8 mouse cellular contexts compared by ENCODE assay signal in genomic region chr15:95653812-95654210, GRCm38 (mm10). TPM values are rescaled to one million over a fixed set of nuclear protein-coding genes. Genes with fewer than 3 reads are reported as not detected.
DNase-seq lines count a peak whose midpoint lies in the region; ATAC-seq and TF ChIP-seq lines count a peak whose summit lies in the region.
"Had no signal": no experiment of that assay in that cellular context is flagged by ENCODE, and none has a peak within 500 bp of the region (broad histone marks: within the 10 kb centered on the region; RNA-seq: fewer than 3 reads in every experiment).

No protein-coding gene starts in this region.

- no peak overlapping the region for H3K9ac ChIP-seq in lung, embryonic 14.5 days
- H3K9ac ChIP-seq in forebrain, embryonic 14.5 days (ENCODE audit: low read length): no peak overlapping the region
- peak overlapping the region; percentile 76 for H3K9ac ChIP-seq in limb, embryonic 13.5 days
- no peak overlapping the region for H3K9ac ChIP-seq in stomach, postnatal 0 days (ENCODE audit: low read length)
- H3K9ac ChIP-seq: liver, embryonic 13.5 days had no signal

- H3K9me3 ChIP-seq in lung, embryonic 14.5 days (ENCODE audit: low read depth, low read length): no peaks in the 10 kb centered on the region
- no peaks in the 10 kb centered on the region for H3K9me3 ChIP-seq in forebrain, embryonic 14.5 days (replicated peaks; ENCODE audit: control insufficient read depth, low read length)
- no peaks in the 10 kb centered on the region; the same call in 1 of the 2 replicates for H3K9me3 ChIP-seq in limb, embryonic 13.5 days
- H3K9me3 ChIP-seq in stomach, postnatal 0 days (ENCODE audit: control insufficient read depth, low read length): no peaks in the 10 kb centered on the region
- H3K9me3 ChIP-seq: liver, embryonic 13.5 days had no signal

- H3K4me3 ChIP-seq in lung, embryonic 14.5 days (ENCODE audit: low read depth, low read length): peak overlapping the region; percentile 30
- H3K4me3 ChIP-seq in forebrain, embryonic 14.5 days (ENCODE audit: low read depth, low read length): peak overlapping the region; percentile 32
- H3K4me3 ChIP-seq in limb, embryonic 13.5 days: peak overlapping the region; percentile 54
- H3K4me3 ChIP-seq in stomach, postnatal 0 days (ENCODE audit: low read depth, low read length): peak overlapping the region; percentile 30
- H3K4me3 ChIP-seq: liver, embryonic 13.5 days had no signal

- peaks cover 62% of the 10 kb centered on the region for H3K27me3 ChIP-seq in lung, embryonic 14.5 days (ENCODE audit: insufficient read depth, low read length)
- H3K27me3 ChIP-seq in forebrain, embryonic 14.5 days (replicated peaks; ENCODE audit: control insufficient read depth, insufficient read depth, low read length): peaks cover 58% of the 10 kb centered on the region
- H3K27me3 ChIP-seq in limb, embryonic 13.5 days: peaks cover 72% of the 10 kb centered on the region
- H3K27me3 ChIP-seq in stomach, postnatal 0 days (ENCODE audit: control insufficient read depth, insufficient read depth, low read length): peaks cover 4% of the 10 kb centered on the region; the same call in 1 of the 2 replicates

- H3K4me2 ChIP-seq in lung, embryonic 14.5 days: peak overlapping the region; percentile 60
- peak overlapping the region; percentile 66 for H3K4me2 ChIP-seq in forebrain, embryonic 14.5 days (ENCODE audit: low read length)
- H3K4me2 ChIP-seq in limb, embryonic 13.5 days (replicated peaks): peak overlapping the region; percentile 89
- peak overlapping the region; percentile 53 for H3K4me2 ChIP-seq in stomach, postnatal 0 days (replicated peaks; ENCODE audit: low read depth)

- DNase-seq in lung, embryonic 14.5 days: no peak
- DNase-seq in lung, postnatal 4 days: no peak
- DNase-seq in forebrain, embryonic 14.5 days (ENCODE audit: low spot score): no peak
- DNase-seq in stomach, postnatal 0 days (ENCODE audit: low spot score): no peak
- DNase-seq in urinary bladder, postnatal 25 days (ENCODE audit: low spot score): no peak
- no peak for DNase-seq in cerebellum, adult 11-12 months
- DNase-seq: liver, embryonic 13.5 days had no signal

- no peak overlapping the region for H3K27ac ChIP-seq in lung, embryonic 14.5 days (ENCODE audit: low read depth)
- H3K27ac ChIP-seq in forebrain, embryonic 14.5 days (ENCODE audit: low read depth, low read length): no peak overlapping the region
- peak overlapping the region; percentile 17; the same call in 1 of the 2 replicates for H3K27ac ChIP-seq in limb, embryonic 13.5 days
- no peak overlapping the region for H3K27ac ChIP-seq in stomach, postnatal 0 days (replicated peaks)
- H3K27ac ChIP-seq: liver, embryonic 13.5 days had no signal

- no peaks in the 10 kb centered on the region for H3K36me3 ChIP-seq in lung, embryonic 14.5 days (ENCODE audit: insufficient read depth)
- no peaks in the 10 kb centered on the region for H3K36me3 ChIP-seq in forebrain, embryonic 14.5 days (ENCODE audit: control insufficient read depth, insufficient read depth, low read length)
- H3K36me3 ChIP-seq in limb, embryonic 13.5 days: no peaks in the 10 kb centered on the region
- H3K36me3 ChIP-seq in stomach, postnatal 0 days (ENCODE audit: control insufficient read depth, insufficient read depth, low read length): no peaks in the 10 kb centered on the region
- H3K36me3 ChIP-seq: liver, embryonic 13.5 days had no signal

- H3K4me1 ChIP-seq in lung, embryonic 14.5 days (ENCODE audit: insufficient read depth): no peaks in the 10 kb centered on the region; the same call in 1 of the 2 replicates
- peaks cover 13% of the 10 kb centered on the region; the same call in 1 of the 2 replicates for H3K4me1 ChIP-seq in forebrain, embryonic 14.5 days (ENCODE audit: control insufficient read depth, insufficient read depth, low read length)
- peaks cover 29% of the 10 kb centered on the region for H3K4me1 ChIP-seq in limb, embryonic 13.5 days
- H3K4me1 ChIP-seq in stomach, postnatal 0 days (replicated peaks; ENCODE audit: control insufficient read depth, insufficient read depth): no peaks in the 10 kb centered on the region
- H3K4me1 ChIP-seq: liver, embryonic 13.5 days had no signal

- TF ChIP-seq EP300 in stomach, postnatal 0 days (optimal IDR thresholded peaks at IDR 0.05): no peak

- ATAC-seq in lung, embryonic 14.5 days (ENCODE audit: insufficient read depth): 0 out of 2 replicates have a peak, but pooled peaks have one; percentile 8
- ATAC-seq in forebrain, embryonic 14.5 days: 0 out of 2 replicates have a peak, but pooled peaks have one; percentile 5
- ATAC-seq in limb, embryonic 13.5 days (ENCODE audit: low FRiP score, low read depth): peak; percentile 19; the same call in 1 of the 2 replicates
- no peak for ATAC-seq in stomach, postnatal 0 days (ENCODE audit: low FRiP score, low TSS enrichment)

- WGBS in lung, embryonic 14.5 days: 4% methylated on average over 6 of the region's 6 CpGs
- WGBS in forebrain, embryonic 14.5 days: 2% methylated on average over 6 of the region's 6 CpGs
- 3% methylated on average over 6 of the region's 6 CpGs for WGBS in limb, embryonic 13.5 days
- 12% methylated on average over 6 of the region's 6 CpGs for WGBS in stomach, postnatal 0 days

- no peak for TF ChIP-seq CTCF in lung, embryonic 14.5 days (IDR thresholded peaks at IDR 0.05; ENCODE audit: low read depth)
- TF ChIP-seq CTCF in stomach, postnatal 0 days (IDR thresholded peaks at IDR 0.05; ENCODE audit: low read depth): no peak

RNA-seq across cellular contexts. Expression of gene Dbx2, which starts 1.9 kb away (rescaled TPM):
- polyA plus RNA-seq in lung, embryonic 14.5 days (2014; fragmentation: Nextera tagmentation; extraction: Ambion mirVana): not detected in 2 replicates
- 0.67 and 0.93 TPM in 2 replicates for polyA plus RNA-seq in forebrain, embryonic 14.5 days (2014; fragmentation: Nextera tagmentation; extraction: Ambion mirVana)
- polyA plus RNA-seq in limb, embryonic 13.5 days (2015; fragmentation: Nextera tagmentation; extraction: Ambion mirVana): 13.9 and 20.0 TPM in 2 replicates
- polyA plus RNA-seq in stomach, postnatal 0 days (2015; fragmentation: Nextera tagmentation; extraction: Ambion mirVana): not detected in 2 replicates
- polyA plus RNA-seq: liver, embryonic 13.5 days had no signal
